Mouse (Mus musculus): ENCODE data around the gene Rbms3. TPM values are rescaled to one million over a fixed set of nuclear protein-coding genes. Genes with fewer than 3 reads are reported as not detected.

Rbms3 gene
- polyA plus RNA-seq, 1 experiment = 1.6 TPM

DNA sequence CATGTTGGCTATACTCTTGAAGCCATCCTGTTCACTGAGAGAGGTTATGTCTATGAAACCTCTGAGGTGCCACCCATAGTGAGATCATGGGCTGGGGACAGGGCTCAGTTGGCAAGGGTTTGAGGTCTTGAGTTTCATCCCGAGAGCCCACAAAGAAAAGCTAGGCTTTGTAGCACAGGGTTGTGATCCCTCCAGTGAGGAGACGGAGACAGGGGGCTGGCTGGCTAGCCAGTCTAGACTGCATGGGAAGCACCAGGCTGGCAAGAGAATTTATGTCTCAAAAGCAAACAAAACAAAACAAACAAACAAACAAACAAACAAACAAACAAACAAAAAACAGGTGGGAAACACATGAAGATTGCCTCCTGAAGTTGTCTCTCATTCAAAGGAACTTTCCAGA lies 609.5 kb downstream of the Rbms3 start:
- Histone ChIP-seq H3K4me3 (replicated peaks; ENCODE audit: control insufficient read depth, low read depth, low read length) (no peak overlapping the region), H3K27ac (ENCODE audit: control insufficient read depth, insufficient read depth, low read depth, low read length, poor library complexity) (no peak overlapping the region), H3K4me1 (ENCODE audit: control insufficient read depth, insufficient read depth, low read length) (no peaks in the 10 kb centered on the region)
- WGBS = 75% methylated on average over 2 of the region's 2 CpGs
- TF ChIP-seq CTCF (IDR thresholded peaks at IDR 0.05; ENCODE audit: control insufficient read depth, insufficient read depth, low read length) (no peak), POLR2A (IDR thresholded peaks at IDR 0.05; ENCODE audit: borderline replicate concordance, control insufficient read depth, low read depth, low read length) (no peak)

DNA sequence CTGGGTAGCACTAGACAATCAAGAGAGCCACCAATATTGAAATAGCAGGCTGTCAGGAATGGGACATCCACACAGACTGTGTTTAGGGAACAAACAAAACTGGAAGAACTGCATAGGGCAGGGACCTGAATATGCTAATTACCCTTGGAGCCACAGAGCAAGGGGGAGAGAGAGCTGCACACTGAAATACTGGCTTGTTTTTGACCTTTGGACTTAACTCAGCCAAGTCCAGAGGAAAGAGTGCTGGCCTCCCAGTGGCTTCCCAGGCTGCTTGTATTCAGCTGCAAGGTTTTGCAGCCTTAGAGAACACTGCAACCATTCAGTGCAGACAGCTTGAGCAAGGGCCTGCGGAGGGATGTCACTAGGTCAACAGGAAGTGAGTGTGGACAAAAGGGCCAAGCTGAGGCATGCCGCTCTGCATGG lies 611.0 kb downstream of the Rbms3 start:
- Histone ChIP-seq H3K4me3 (replicated peaks; ENCODE audit: control insufficient read depth, low read depth, low read length) (no peak overlapping the region), H3K27ac (ENCODE audit: control insufficient read depth, insufficient read depth, low read depth, low read length, poor library complexity) (no peak overlapping the region), H3K4me1 (ENCODE audit: control insufficient read depth, insufficient read depth, low read length) (no peaks in the 10 kb centered on the region)
- WGBS = 76% methylated on average over 2 of the region's 2 CpGs
- TF ChIP-seq POLR2A (IDR thresholded peaks at IDR 0.05; ENCODE audit: borderline replicate concordance, control insufficient read depth, low read depth, low read length) (no peak), CTCF (IDR thresholded peaks at IDR 0.05; ENCODE audit: control insufficient read depth, insufficient read depth, low read length) (no peak)

DNA sequence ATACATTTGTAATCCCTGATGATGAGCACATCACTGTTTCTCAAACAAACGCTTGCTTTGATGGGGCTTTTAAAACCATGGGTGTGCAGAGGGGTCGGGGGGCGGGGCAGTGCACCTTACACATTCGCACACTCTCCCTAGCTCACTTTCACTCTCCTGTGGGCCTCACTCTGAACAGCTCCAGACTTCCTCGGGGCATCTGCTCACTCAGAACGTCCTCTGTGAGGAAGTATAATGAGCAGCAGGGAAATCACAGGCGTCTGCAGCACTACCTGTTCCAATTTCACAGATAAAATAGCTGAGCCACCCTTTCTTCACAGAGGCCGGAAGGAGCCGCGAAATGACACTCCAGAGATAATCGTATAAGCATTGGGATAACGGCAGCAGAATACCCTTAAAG lies 611.4 kb downstream of the Rbms3 start:
- H3K4me3 ChIP-seq (replicated peaks; ENCODE audit: control insufficient read depth, low read depth, low read length) = no peak overlapping the region
- no peak overlapping the region for H3K27ac ChIP-seq (ENCODE audit: control insufficient read depth, insufficient read depth, low read depth, low read length, poor library complexity)
- H3K4me1 ChIP-seq (ENCODE audit: control insufficient read depth, insufficient read depth, low read length) = no peaks in the 10 kb centered on the region
- no peak for TF ChIP-seq CTCF (IDR thresholded peaks at IDR 0.05; ENCODE audit: control insufficient read depth, insufficient read depth, low read length)
- no peak for TF ChIP-seq POLR2A (IDR thresholded peaks at IDR 0.05; ENCODE audit: borderline replicate concordance, control insufficient read depth, low read depth, low read length)
- 50% methylated on average over 12 of the region's 12 CpGs for WGBS

DNA sequence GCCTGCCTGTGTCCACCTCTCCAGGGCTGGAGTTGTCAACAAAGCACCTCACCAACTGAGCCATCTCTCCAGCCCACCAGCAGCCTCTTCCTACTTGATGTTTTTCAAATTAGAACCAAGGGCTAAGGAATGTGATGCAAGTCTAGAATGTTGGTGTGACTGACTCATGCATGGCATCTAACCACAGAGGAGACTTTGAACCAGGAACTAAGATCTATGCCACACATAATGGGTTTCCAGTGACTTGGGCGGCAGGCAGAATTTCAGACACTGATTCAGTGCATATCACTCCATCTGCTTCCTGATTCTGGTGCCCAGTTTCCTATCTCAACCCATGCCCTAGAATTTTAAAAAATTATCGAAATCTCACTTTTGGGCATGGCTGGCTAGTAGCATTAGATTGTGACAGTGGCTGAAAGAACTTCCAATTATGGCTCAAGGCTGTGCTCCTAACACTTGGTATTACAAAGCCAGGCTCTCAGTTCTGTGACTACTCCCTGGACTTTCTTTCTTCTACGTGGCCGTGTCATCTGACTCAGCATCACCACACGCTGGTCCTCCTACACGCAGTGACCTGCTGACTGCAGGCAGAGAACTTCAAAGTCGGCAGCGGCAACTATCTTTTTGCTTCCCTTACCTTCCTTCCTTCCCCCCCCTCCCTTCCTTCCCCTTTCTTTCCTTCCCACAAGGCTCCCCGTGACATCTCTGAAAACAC lies 613.0 kb downstream of the Rbms3 start:
- H3K4me1 ChIP-seq (ENCODE audit: control insufficient read depth, insufficient read depth, low read length) = no peaks in the 10 kb centered on the region
- no peak overlapping the region for H3K4me3 ChIP-seq (replicated peaks; ENCODE audit: control insufficient read depth, low read depth, low read length)
- WGBS = 39% methylated on average over 9 of the region's 9 CpGs
- no peak for TF ChIP-seq CTCF (IDR thresholded peaks at IDR 0.05; ENCODE audit: control insufficient read depth, insufficient read depth, low read length)
- no peak for TF ChIP-seq POLR2A (IDR thresholded peaks at IDR 0.05; ENCODE audit: borderline replicate concordance, control insufficient read depth, low read depth, low read length)
- no peak overlapping the region for H3K27ac ChIP-seq (ENCODE audit: control insufficient read depth, insufficient read depth, low read depth, low read length, poor library complexity)

DNA sequence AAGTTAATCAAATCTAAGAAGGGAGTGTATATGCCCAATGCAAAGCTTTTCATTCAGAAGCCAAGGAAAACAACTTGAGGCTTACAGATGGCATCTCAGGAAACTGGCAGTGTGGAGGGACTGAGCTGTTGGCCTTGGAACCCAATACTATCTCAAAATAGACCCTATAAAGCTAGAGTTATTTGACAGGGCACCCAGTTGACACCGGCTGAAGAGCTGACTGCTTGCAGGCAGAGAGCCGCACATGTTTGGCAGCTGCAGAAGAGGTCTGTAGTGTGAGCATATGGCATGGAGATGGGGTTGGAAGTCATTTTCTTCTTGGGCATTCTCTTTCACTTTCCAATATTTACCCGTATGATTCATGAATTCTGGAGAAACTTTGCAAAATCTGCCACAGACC lies 616.3 kb downstream of the Rbms3 start:
- WGBS = 80% methylated on average over 3 of the region's 3 CpGs
- H3K27ac ChIP-seq (ENCODE audit: control insufficient read depth, insufficient read depth, low read depth, low read length, poor library complexity) = no peak overlapping the region
- H3K4me1 ChIP-seq (ENCODE audit: control insufficient read depth, insufficient read depth, low read length) = no peaks in the 10 kb centered on the region
- no peak overlapping the region for H3K4me3 ChIP-seq (replicated peaks; ENCODE audit: control insufficient read depth, low read depth, low read length)
- no peak for TF ChIP-seq POLR2A (IDR thresholded peaks at IDR 0.05; ENCODE audit: borderline replicate concordance, control insufficient read depth, low read depth, low read length)
- TF ChIP-seq CTCF (IDR thresholded peaks at IDR 0.05; ENCODE audit: control insufficient read depth, insufficient read depth, low read length) = no peak

DNA sequence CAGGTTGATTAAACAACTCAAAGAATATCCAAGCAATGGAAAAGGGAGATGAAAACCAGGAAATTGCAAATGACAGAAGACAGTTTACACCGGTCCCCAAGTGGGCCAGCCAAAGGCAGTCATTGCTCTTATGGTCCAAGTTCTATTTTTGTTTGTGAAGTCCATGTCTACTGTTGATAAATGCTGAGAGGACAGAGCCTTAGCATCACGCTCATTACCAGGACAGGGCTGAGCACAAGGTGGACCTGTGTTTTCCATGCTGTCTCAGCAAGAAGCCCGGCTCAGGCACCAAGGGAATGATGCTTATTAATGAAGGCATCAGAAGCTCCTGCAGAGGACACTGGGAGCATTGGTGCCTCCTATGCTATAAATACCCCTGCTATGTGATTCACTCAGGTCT lies 618.9 kb downstream of the Rbms3 start:
- no peaks in the 10 kb centered on the region for H3K4me1 ChIP-seq (ENCODE audit: control insufficient read depth, insufficient read depth, low read length)
- no peak overlapping the region for H3K4me3 ChIP-seq (replicated peaks; ENCODE audit: control insufficient read depth, low read depth, low read length)
- TF ChIP-seq CTCF (IDR thresholded peaks at IDR 0.05; ENCODE audit: control insufficient read depth, insufficient read depth, low read length) (no peak), POLR2A (IDR thresholded peaks at IDR 0.05; ENCODE audit: borderline replicate concordance, control insufficient read depth, low read depth, low read length) (no peak)
- no peak overlapping the region for H3K27ac ChIP-seq (ENCODE audit: control insufficient read depth, insufficient read depth, low read depth, low read length, poor library complexity)
- WGBS = 75% methylated on average over 3 of the region's 3 CpGs

DNA sequence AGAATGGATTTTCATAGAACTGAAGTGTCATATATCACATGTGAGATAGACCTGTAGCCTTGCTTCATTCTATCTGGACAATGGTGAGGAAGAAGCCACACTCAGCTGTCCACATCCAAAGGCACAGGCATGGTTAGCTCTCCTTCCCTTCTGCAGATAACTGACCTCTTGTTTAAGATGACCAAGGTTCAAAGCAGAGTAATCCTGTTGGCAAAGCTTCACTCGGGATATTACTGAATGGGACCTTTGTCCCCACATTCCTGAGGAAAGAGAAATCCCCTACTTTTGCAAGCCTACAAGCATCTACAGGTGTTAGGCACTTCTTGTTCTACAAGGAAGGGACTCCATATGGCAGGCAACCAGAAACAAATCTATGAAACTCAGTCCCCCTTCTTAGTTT lies 621.5 kb downstream of the Rbms3 start:
- Histone ChIP-seq H3K27ac (ENCODE audit: control insufficient read depth, insufficient read depth, low read depth, low read length, poor library complexity) (no peak overlapping the region), H3K4me3 (replicated peaks; ENCODE audit: control insufficient read depth, low read depth, low read length) (no peak overlapping the region), H3K4me1 (ENCODE audit: control insufficient read depth, insufficient read depth, low read length) (no peaks in the 10 kb centered on the region)
- TF ChIP-seq CTCF (IDR thresholded peaks at IDR 0.05; ENCODE audit: control insufficient read depth, insufficient read depth, low read length) (no peak), POLR2A (IDR thresholded peaks at IDR 0.05; ENCODE audit: borderline replicate concordance, control insufficient read depth, low read depth, low read length) (no peak)
- 85% methylated on average over 1 of the region's 1 CpGs for WGBS

DNA sequence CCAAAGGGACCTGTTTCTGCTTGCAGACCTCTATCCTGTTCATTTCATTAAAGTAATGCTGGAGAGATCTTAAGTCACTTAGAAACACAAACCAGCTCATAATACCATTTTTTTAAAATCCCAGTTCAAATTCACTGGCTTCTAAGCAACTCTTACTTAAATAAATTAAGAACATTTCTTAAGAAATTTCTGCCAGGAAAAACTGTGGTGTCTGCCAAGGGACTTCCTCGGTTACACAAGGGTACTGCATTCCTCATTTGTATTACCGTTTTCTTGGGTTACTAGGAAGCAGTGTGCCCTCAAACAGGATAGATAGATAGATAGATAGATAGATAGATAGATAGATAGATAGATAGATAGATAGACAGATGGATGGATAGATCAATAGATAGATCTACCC lies 627.6 kb downstream of the Rbms3 start:
- Histone ChIP-seq H3K27ac (ENCODE audit: control insufficient read depth, insufficient read depth, low read depth, low read length, poor library complexity) (no peak overlapping the region), H3K4me1 (ENCODE audit: control insufficient read depth, insufficient read depth, low read length) (no peaks in the 10 kb centered on the region), H3K4me3 (replicated peaks; ENCODE audit: control insufficient read depth, low read depth, low read length) (no peak overlapping the region)
- TF ChIP-seq POLR2A (IDR thresholded peaks at IDR 0.05; ENCODE audit: borderline replicate concordance, control insufficient read depth, low read depth, low read length) (no peak), CTCF (IDR thresholded peaks at IDR 0.05; ENCODE audit: control insufficient read depth, insufficient read depth, low read length) (no peak)
- 80% methylated on average over 2 of the region's 2 CpGs for WGBS

DNA sequence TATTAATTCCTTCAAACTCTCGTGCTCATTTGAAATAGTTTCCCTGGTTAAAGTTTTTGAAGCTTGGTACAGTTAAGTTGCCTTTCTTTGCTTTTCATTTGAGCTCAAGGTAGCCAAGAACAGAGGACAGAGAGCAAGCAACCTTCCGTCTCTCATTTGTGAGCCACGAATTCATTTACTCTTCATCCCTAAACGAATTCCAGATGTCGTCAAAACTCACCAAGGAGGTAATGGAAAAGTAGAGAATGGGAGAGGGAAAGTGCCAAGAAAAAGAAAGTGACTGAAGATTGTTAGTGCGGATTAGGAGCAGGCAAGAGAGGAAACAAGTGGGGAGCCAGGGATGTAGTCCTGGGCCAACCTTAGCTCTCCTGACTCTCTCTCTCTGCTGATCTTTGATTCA lies 630.5 kb downstream of the Rbms3 start:
- H3K4me3 ChIP-seq (replicated peaks; ENCODE audit: control insufficient read depth, low read depth, low read length) = no peak overlapping the region
- whole genome bisulfite sequencing = 80% methylated on average over 6 of the region's 6 CpGs
- no peak overlapping the region for H3K27ac ChIP-seq (ENCODE audit: control insufficient read depth, insufficient read depth, low read depth, low read length, poor library complexity)
- no peaks in the 10 kb centered on the region for H3K4me1 ChIP-seq (ENCODE audit: control insufficient read depth, insufficient read depth, low read length)
- no peak for TF ChIP-seq CTCF (IDR thresholded peaks at IDR 0.05; ENCODE audit: control insufficient read depth, insufficient read depth, low read length)
- no peak for TF ChIP-seq POLR2A (IDR thresholded peaks at IDR 0.05; ENCODE audit: borderline replicate concordance, control insufficient read depth, low read depth, low read length)

Data from bone marrow, adult 2 months (tissue).